Mouse (Mus musculus) layer of hippocampus, adult 8-10 months (tissue): ENCODE measurements around the gene Lemd1. TPM values are rescaled to one million over a fixed set of nuclear protein-coding genes. Genes with fewer than 3 reads are reported as not detected.
A peak's percentile ranks its signal among the peaks of the same experiment; 100 is the strongest.
"Not testable (repeated sequence)": the region's sequence is repeated elsewhere in the genome, so short reads cannot be mapped to it uniquely, and the experiment has no call there.

Source experiments
- DNase-seq, 2 experiments: peaks; one replicate each; pipeline ENCODE4 v3.0.0; 2022; ENCODE audit warnings: low spot score in 2 of 2
- total RNA-seq, 4 experiments: library from RNA; stranded (reverse); gene quantifications; 2 replicates each; pipeline ENCODE4 v1.2.4; 2022

Lemd1 gene
- 1 to 10 TPM in 2 of 4 experiments, under 1 TPM in 2; 0.30 to 1.3 (median 0.83) TPM for total RNA-seq

- no peak for DNase-seq
These were observed at the start of gene Lemd1, which contains the start of gene AC124108.1 for GRCm38 (mm10) chr1:132191093-132191785. Gene Lemd1 (plus strand): TSS chr1:132191431. Gene AC124108.1 (plus strand): TSS chr1:132191457.

DNA sequence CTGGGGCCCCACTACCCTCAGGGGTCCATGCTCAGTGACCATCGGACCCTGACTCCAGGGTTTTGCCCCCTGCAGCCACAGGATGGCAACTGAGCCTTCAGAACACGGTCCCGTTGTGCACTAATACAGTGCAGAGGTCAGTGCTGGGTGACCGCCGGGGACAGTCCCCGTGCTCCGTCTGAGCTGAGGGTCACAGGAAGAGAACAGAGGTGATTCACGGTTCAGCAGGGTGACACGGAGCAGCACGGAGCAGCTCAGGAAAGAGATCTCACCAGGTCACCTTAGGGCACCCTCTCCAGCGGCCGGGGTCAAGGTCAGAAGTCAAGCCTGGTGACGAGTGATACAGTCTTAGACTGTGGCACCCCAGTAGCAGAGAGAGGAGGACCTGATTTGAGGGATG, 49.5 kb upstream of the Lemd1 start:
- no peak for DNase-seq

GRCm38 (mm10) chr1:132143079-132143478, 48.2 kb upstream of the Lemd1 start:
- no peak for DNase-seq

DNA sequence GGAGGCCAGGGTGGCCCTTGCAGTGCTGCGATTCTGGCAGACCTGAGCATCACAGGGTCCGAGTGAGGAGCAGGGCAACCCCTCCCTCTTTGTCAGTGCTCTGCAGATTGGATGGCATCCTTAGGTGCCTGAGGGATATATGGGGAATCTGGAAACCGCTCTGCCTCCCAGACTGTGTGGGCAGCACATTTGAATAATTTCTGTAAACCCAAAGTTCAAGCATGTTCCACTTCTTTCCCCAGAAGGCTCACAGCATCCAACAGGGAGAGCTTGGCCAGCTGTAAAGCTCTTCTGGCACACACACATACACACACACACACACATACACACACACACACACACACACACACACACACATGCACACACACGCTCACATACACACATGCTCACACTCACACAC, 47.5 kb upstream of the Lemd1 start:
- no peak for DNase-seq

DNA sequence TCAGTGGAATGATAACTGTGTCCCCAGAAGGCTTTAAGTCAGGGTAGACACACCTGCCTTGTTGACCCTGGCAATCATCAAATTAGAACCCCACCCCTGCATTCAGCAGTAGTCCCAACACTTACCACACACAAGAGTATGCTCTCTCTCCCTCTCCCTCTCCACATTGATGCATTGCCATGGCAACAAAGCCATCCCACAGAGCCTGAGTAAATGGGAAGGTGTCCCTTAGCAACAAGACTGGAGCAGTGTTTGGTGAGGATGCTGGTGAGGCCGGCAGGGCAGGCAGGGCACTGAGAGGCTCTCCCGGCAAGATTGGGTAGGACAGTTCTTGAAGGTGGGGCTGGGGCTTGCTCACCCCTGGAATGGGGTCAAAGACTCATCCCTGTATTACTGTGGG, 47.0 kb upstream of the Lemd1 start:
- DNase-seq, result peak; percentile 63 to 78

DNA sequence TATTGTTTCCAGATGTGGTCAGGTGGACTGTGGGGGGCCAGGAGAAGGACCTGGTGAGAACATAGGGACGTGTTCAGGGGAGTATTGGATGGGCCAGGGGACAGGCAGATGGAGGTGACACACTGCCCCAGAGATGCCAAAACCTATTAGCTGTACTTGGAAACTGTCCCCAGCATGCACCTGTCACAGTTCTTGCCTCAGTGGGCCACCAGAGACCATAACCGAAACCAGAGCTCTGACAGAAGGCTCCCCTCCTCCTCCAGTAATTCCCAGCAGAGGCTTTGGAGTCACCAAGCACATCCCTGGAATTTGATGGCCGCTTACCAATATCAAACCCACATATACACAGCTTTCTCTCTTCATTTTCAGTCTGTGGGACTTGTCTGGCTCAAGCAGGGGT, 46.4 kb upstream of the Lemd1 start:
- DNase-seq, result no peak

- no peak for DNase-seq
These were observed 45.1 kb upstream of the Lemd1 start for GRCm38 (mm10) chr1:132145973-132146685.

- DNase-seq, result no peak
These were observed 41.8 kb upstream of the Lemd1 start for GRCm38 (mm10) chr1:132149410-132149809.

DNA sequence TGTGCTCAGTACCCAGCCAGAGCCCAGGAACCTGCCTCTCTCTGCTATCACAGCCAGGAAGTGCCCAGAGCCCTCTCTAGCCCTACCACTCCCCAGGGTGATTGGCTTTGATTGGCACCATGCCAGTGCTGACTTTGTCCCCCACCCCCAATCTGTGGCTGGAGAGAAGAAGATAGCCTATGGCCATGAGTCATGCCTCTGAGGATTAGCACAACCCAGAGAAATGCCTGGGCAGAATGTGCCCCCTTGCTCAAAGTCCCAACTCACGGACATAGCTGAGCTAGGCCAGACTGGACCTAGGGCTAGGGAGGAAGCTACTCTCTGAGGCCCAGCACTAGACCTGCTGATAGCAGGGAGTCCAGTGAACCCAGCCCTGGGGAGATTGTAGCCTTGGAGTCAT, 41.1 kb upstream of the Lemd1 start:
- DNase-seq, result no peak

DNA sequence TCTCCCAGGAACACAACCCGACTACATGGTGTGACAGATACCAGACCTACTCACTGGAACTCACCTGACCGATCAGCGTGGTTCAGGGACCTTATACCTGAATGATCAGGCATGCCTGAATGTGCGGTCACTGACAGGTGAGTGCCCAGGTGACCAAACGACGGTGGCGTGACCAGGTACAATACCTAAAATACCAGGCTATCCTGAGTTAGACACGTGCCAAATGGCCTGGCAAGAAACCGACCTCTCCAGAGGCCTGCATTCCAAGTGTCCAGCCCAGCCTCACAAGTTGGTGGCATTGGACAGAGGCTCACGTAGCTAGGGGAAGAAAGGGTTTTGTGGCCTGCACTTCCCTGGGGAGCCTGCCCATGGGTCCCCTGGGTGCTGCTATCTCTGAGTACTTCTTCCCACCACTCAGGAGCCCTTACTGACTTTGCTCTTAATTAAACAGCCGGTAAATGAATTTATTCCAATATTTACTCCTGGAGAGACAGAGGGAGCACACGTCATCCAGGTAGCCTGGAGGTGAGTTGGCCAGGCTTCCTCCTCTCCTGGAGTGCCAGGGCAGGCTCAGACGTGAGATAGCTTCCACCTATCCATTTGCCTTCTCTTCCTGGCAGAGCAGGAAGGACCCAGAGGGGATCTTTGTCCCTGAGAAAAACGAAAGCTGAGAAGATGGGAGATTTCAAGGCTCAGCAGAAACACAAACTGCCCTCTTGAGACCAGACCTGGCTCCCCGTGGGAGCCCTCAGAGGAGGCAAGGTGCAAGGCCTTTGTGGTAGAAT, 40.2 kb upstream of the Lemd1 start:
- no peak for DNase-seq

GRCm38 (mm10) chr1:132151908-132152307, 39.3 kb upstream of the Lemd1 start:
- DNase-seq, result no peak

- DNase-seq, result no peak
These were observed 38.0 kb upstream of the Lemd1 start for GRCm38 (mm10) chr1:132153086-132153690.

GRCm38 (mm10) chr1:132153691-132154090, 37.5 kb upstream of the Lemd1 start:
- no peak for DNase-seq

DNA sequence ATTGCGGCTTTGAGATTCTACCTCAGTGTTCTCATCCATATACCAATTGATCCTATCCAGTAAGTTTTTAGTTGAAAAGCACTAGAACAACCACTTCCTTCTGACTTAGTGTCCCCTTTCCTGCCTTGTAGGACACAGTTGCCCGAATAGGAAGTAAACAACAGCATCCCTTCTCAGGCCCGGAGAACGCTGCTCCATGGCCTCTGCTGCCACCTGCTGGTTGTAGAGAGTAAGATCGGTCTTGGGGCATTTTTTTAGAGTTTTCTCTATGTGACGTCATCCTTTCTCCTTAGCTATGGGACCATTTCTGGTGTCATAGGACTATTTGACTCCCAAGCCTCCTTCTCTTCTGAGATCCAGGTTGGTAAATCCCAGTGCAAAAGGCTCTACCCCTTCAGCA, 35.5 kb upstream of the Lemd1 start:
- peak; percentile 69 to 82 for DNase-seq

DNA sequence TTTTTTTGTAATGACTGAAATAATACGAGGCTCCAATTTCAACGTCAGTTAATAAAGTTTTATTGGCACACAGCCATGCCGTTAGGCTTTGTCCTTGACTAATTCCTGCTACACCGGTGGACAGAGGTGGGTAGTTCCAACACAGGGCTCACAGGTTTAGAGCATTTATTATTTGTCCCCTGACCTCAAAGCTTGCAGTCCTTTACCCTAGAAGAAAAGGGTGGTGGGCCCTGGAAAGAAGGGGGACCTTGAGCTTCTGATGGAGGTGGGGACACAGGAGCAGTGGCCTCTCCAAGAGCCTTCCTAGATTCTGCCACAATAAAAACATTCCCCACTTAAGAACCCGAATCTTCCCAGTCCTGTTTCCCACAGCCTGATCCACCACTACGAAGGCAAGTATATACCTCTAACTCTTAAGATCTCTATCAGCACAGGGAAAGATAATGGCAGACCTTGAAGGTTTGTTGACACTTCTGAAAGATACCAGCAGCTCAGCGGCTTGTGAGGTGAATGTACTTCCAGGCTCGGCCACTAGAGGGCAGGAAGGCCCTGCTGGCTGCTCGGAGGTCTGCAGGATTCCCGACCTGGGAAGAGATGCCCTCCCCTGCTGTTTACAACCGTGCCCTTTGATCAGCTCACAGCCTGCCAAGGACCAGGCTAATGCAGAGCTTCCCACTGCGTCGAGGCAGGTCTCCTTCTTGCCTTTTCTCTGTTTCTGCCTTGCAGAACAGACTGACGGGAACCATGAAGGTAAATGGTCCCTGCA, 34.0 kb upstream of the Lemd1 start:
- peak in 1 of 2 experiments; percentile 90 for DNase-seq

- no peak for DNase-seq
These were observed 33.4 kb upstream of the Lemd1 start for GRCm38 (mm10) chr1:132157808-132158207.

DNA sequence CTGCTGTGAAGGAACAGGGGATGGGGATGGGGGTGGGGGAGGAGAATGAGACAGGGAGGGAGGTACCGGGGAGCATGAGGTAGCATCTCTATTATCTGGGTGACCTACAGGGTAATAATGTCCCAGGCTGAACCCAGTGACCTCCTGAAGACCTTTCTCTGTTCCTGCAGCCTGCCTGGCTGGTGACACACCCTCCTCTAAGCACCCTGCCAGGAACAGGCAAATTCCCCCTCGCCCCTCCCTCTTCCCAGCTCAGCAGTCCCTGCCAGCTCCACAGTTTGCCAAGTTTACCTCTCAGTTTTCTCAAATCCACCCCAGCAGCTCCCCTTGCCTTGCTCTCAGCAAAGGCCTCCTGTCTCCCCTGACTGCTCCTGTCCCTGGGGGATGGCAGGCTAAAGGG, 32.5 kb upstream of the Lemd1 start:
- DNase-seq, result no peak

- no peak for DNase-seq
These were observed 31.6 kb upstream of the Lemd1 start for GRCm38 (mm10) chr1:132159681-132160080.

DNA sequence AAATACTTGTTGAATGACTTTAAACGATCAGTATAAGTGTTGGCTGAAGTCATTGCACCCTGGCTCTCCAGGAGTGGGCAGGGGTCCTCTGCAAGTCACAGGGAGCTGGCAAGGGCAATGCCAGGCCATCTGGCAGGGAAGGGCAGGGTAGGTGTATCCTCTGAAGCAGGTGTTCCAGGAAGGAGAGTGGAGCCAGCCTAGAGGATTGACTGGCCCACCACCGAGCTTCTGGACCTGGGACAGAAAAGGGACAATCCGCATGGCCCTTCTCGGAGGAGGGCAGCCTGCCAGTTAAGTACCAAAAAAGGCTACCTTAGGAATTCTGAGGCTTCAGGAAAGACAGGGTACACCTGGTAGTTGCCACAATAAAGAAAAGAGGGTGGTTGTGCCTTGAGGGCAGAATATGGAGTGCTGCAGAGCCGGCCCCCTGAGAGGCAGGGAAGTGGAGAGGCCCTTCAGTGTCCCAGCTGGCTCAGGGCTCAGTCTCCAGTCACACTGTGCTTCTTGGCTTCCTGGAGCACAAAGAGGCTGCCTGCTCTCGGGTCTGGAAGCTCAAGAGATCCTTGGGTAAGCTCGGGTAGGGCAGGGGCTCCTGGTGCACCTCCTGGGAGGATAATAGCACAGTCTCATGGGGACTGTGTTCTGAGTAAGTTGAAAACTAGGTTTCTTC, 29.9 kb upstream of the Lemd1 start:
- DNase-seq, result no peak

- DNase-seq, result not testable (repeated sequence)
These were observed 28.6 kb upstream of the Lemd1 start for GRCm38 (mm10) chr1:132162618-132163017.
